Mouse (Mus musculus): ENCODE results near the gene Pip4k2b. TPM values are rescaled to one million over a fixed set of nuclear protein-coding genes. Genes with fewer than 3 reads are reported as not detected.
"Not testable (repeated sequence)": the region's sequence is repeated elsewhere in the genome, so short reads cannot be mapped to it uniquely, and the experiment has no call there.

Gene Pip4k2b
- polyA plus RNA-seq, 1 experiment, result not detected

DNA sequence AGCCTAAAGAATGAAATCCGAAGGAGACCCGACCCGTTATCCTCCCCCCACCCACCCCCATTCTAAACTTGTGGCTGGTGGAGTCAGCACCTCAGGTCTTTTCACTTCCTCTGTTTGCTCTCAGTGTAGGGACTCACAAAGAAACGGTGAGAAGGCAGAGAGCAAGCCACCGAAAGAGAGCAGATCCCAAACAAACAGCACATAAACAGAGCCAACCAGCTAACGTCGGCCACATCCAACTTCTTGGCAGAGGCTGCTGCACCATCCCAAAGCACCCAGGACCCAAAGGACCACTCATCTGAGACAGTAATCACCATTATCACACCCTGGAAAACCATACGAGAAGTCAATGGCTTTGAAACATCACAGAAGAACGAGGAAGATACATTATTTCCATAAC lies 1.1 kb downstream of the Pip4k2b start:
- H3K27ac ChIP-seq (ENCODE audit: insufficient read depth, low read depth, low read length), result peak overlapping the region; percentile 18; the same call in 1 of the 2 replicates
- peak overlapping the region; percentile 89 for H3K4me3 ChIP-seq (ENCODE audit: insufficient read depth, low read depth, low read length)
- H3K4me1 ChIP-seq (ENCODE audit: control insufficient read depth, insufficient read depth, low read length), result peaks cover 25% of the 10 kb centered on the region
- TF ChIP-seq CTCF (IDR thresholded peaks at IDR 0.05; ENCODE audit: insufficient read depth, low read depth, low read length), result no peak
- no peak for TF ChIP-seq POLR2A (IDR thresholded peaks at IDR 0.05; ENCODE audit: insufficient read depth, low read depth, low read length)
- WGBS, result 7% methylated on average over 9 of the region's 9 CpGs

DNA sequence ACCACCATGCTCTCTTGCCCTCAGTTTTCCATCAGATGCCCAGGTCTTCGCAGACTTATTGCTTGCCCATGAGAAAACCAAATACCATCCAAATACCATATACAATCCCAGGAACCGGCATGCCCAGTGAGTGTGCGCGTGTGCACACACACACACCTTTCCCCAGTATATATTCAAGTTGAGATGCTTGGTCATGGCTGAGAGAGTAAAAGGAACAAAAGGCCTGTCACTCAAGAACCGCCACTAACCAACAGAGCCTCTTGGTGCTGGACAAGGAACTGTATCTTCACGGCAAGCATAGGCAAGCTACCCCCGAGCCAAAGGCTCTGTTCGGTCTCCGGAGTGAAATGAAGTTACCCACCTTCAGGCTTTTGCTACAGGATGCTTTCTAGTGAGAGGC lies 1.9 kb downstream of the Pip4k2b start:
- TF ChIP-seq POLR2A (IDR thresholded peaks at IDR 0.05; ENCODE audit: insufficient read depth, low read depth, low read length), result no peak
- TF ChIP-seq CTCF (IDR thresholded peaks at IDR 0.05; ENCODE audit: insufficient read depth, low read depth, low read length), result no peak

DNA sequence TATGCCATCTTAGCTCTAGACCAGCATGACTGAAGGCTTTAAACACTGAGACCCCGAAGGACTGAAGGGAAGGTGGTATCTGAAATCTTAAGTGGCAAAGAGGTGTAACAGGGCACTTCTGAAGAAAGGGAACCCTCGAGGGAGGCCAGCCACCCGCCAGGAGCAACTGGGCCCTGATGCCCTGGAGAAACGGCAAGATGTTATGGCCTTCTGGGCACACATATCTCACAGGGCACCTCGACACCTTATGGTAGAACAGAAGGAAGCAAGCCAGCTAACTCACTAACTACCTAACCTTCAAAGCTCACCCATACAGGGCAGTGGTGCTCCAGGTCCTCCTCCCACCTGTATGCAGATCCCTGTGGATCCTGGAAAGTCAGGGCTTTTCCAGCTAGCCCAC lies 2.3 kb downstream of the Pip4k2b start:
- 91% methylated on average over 5 of the region's 5 CpGs for WGBS
- no peak overlapping the region for H3K4me3 ChIP-seq (ENCODE audit: insufficient read depth, low read depth, low read length)
- H3K27ac ChIP-seq (ENCODE audit: insufficient read depth, low read depth, low read length), result no peak overlapping the region
- peaks cover 28% of the 10 kb centered on the region for H3K4me1 ChIP-seq (ENCODE audit: control insufficient read depth, insufficient read depth, low read length)
- no peak for TF ChIP-seq CTCF (IDR thresholded peaks at IDR 0.05; ENCODE audit: insufficient read depth, low read depth, low read length)
- TF ChIP-seq POLR2A (IDR thresholded peaks at IDR 0.05; ENCODE audit: insufficient read depth, low read depth, low read length), result no peak

More for the DNA sequence above, 1.9 kb downstream of the Pip4k2b start:
- H3K4me3 ChIP-seq (ENCODE audit: insufficient read depth, low read depth, low read length), result peak overlapping the region; percentile 19; the same call in 1 of the 2 replicates
- peaks cover 28% of the 10 kb centered on the region for H3K4me1 ChIP-seq (ENCODE audit: control insufficient read depth, insufficient read depth, low read length)
- H3K27ac ChIP-seq (ENCODE audit: insufficient read depth, low read depth, low read length), result no peak overlapping the region
- WGBS, result 66% methylated on average over 9 of the region's 9 CpGs

DNA sequence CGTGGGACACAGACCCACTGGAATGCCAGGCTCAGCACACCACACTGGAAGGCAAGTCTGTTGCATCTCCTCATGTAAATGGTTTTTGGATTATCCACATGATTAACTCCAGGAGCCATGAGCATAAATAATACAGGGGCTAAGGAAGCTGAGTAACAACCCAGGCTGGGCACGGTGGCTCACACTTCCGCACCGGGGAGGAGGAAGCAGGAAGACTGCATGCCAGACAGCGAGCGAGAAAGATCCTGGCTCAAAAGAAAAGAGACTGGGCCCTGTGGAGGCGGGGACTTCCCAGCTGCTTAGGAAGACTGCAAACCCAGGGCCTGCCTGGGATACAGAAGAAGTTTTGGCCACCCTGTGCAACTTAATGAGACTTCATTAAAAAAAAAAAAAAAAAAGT lies 4.3 kb downstream of the Pip4k2b start:
- H3K4me3 ChIP-seq (ENCODE audit: insufficient read depth, low read depth, low read length), result no peak overlapping the region
- WGBS, result 26% methylated on average over 7 of the region's 7 CpGs
- TF ChIP-seq CTCF (IDR thresholded peaks at IDR 0.05; ENCODE audit: insufficient read depth, low read depth, low read length) (no peak), POLR2A (IDR thresholded peaks at IDR 0.05; ENCODE audit: insufficient read depth, low read depth, low read length) (no peak)
- H3K27ac ChIP-seq (ENCODE audit: insufficient read depth, low read depth, low read length), result no peak overlapping the region
- peaks cover 32% of the 10 kb centered on the region for H3K4me1 ChIP-seq (ENCODE audit: control insufficient read depth, insufficient read depth, low read length)

DNA sequence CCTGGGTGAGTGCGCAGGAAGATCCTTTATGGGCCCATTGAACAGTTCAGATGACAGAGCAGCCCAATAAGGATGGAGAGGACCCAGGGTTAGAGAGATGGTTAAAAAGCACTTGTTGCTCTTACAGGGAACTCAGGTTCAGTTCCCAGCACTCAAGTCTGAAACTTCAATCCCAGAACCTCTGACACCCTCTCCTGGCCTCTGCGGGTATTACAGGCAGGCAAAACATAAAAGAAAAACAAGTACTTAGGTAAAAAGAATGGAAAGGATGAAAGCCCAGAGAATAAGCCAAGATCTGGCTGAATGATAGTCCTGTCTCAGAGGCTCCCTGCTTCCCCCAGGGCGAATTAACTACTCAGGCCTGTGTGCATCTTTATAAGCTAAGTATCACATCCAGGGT lies 5.3 kb downstream of the Pip4k2b start:
- no peak for TF ChIP-seq CTCF (IDR thresholded peaks at IDR 0.05; ENCODE audit: insufficient read depth, low read depth, low read length)
- no peak for TF ChIP-seq POLR2A (IDR thresholded peaks at IDR 0.05; ENCODE audit: insufficient read depth, low read depth, low read length)
- H3K27ac ChIP-seq (ENCODE audit: insufficient read depth, low read depth, low read length), result no peak overlapping the region
- H3K4me1 ChIP-seq (ENCODE audit: control insufficient read depth, insufficient read depth, low read length), result peaks cover 35% of the 10 kb centered on the region
- no peak overlapping the region for H3K4me3 ChIP-seq (ENCODE audit: insufficient read depth, low read depth, low read length)
- 94% methylated on average over 3 of the region's 3 CpGs for WGBS

DNA sequence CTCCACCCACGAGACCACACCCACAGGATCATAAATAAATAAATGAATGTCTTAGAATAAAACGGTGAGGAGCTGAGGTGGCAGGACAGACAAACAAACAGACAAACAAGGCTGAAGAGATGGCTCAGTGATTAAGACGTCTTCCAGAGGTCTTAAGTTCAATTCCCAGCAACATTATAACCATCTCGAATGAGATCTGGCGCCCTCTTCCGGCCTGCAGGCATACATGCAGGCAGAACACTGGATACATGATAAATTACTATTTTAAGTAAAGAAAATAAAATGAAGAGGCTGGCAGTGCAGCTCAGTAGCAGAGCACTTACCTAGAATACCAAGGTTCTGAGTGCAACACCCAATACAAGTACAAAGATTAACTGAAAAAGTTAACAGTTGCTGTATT lies 5.8 kb downstream of the Pip4k2b start:
- H3K27ac ChIP-seq (ENCODE audit: insufficient read depth, low read depth, low read length), result no peak overlapping the region
- H3K4me3 ChIP-seq (ENCODE audit: insufficient read depth, low read depth, low read length), result no peak overlapping the region
- H3K4me1 ChIP-seq (ENCODE audit: control insufficient read depth, insufficient read depth, low read length), result peaks cover 37% of the 10 kb centered on the region
- no peak for TF ChIP-seq CTCF (IDR thresholded peaks at IDR 0.05; ENCODE audit: insufficient read depth, low read depth, low read length)
- no peak for TF ChIP-seq POLR2A (IDR thresholded peaks at IDR 0.05; ENCODE audit: insufficient read depth, low read depth, low read length)
- WGBS, result 65% methylated on average over 6 of the region's 6 CpGs

DNA sequence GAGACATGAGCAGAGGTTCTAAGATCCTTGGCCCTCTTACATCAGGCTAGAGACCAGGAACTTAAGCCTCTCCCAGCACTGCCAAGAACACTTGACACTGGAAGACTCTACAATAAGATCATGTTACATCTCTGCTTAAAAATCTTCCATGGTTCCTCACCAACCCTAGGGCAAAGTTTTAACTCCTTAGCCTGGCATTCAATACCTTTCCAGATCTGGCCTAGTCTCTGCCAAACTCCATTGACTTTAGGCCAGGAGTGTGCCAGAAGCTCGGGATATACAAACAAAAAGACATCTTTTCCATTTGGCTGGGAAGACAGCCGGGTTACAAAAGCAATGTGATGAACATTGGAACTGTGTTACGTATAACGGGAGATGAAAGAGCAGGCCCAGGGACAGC lies 6.9 kb downstream of the Pip4k2b start:
- Histone ChIP-seq H3K4me1 (ENCODE audit: control insufficient read depth, insufficient read depth, low read length) (peaks cover 30% of the 10 kb centered on the region), H3K4me3 (ENCODE audit: insufficient read depth, low read depth, low read length) (no peak overlapping the region), H3K27ac (ENCODE audit: insufficient read depth, low read depth, low read length) (no peak overlapping the region)
- TF ChIP-seq POLR2A (IDR thresholded peaks at IDR 0.05; ENCODE audit: insufficient read depth, low read depth, low read length), result no peak
- no peak for TF ChIP-seq CTCF (IDR thresholded peaks at IDR 0.05; ENCODE audit: insufficient read depth, low read depth, low read length)
- WGBS, result 41% methylated on average over 4 of the region's 4 CpGs

DNA sequence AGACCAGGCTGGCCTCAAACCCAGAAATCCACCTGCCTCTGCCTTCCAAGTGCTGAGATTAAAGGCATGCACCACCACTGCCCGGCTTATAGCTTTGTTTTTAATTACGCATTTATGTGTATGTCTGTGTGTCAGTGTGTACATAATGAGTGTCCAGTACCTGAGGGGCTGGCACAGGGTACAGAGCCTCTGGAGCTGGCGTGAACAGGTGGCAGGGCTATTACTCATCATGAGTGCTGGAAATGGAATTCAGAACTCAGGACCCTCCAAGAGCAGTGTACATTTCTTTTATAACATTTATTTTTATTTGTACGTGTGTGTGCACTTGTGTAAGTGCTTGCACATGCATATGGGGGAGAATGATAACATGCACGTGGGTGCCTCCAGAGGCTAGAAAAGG lies 7.9 kb downstream of the Pip4k2b start:
- H3K4me3 ChIP-seq (ENCODE audit: insufficient read depth, low read depth, low read length), result no peak overlapping the region
- H3K4me1 ChIP-seq (ENCODE audit: control insufficient read depth, insufficient read depth, low read length), result peaks cover 24% of the 10 kb centered on the region
- 89% methylated on average over 5 of the region's 5 CpGs for WGBS
- no peak overlapping the region for H3K27ac ChIP-seq (ENCODE audit: insufficient read depth, low read depth, low read length)
- TF ChIP-seq CTCF (IDR thresholded peaks at IDR 0.05; ENCODE audit: insufficient read depth, low read depth, low read length), result no peak
- no peak for TF ChIP-seq POLR2A (IDR thresholded peaks at IDR 0.05; ENCODE audit: insufficient read depth, low read depth, low read length)

DNA sequence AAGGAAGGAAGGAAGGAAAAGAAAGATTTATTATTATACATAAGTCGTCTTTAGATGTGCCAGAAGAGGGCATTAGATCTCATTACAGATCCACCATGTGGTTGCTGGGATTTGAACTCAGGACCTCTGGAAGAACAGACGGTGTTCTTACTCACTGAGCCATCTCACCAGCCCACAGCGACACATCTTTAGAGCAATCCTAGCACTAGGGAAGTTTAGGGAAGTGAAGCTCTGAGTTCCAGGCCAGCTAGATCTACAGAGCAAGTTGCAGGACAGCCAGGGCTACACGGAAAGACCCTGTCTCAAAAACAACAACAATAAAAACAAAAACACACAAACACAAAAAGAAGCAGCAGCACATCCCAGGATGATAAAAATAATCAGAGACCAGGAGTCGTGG lies 9.7 kb downstream of the Pip4k2b start:
- WGBS, result 92% methylated on average over 5 of the region's 5 CpGs
- H3K4me3 ChIP-seq (ENCODE audit: insufficient read depth, low read depth, low read length); H3K27ac ChIP-seq (ENCODE audit: insufficient read depth, low read depth, low read length): not testable (repeated sequence)
- peaks cover 15% of the 10 kb centered on the region for H3K4me1 ChIP-seq (ENCODE audit: control insufficient read depth, insufficient read depth, low read length)

DNA sequence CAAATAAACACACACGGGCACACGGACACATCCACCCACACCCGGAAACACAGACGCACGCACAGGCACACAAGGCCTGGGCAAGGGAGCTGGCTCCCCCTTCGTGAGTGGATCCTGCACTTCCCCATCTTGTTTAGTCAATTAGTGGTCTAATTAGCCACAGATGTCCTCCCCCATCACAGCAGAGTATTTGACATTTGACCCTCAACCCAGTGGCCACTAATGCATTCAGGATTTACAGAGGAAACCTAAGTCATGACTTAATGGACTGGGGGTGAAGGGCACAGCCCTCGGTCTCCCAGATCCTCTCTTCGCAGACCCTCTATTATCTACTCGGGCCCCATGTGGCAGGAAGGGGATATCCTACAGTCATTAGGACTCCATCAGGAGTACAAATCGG lies 10.8 kb downstream of the Pip4k2b start:
- WGBS, result 31% methylated on average over 10 of the region's 10 CpGs
- Histone ChIP-seq H3K4me1 (ENCODE audit: control insufficient read depth, insufficient read depth, low read length) (peaks cover 21% of the 10 kb centered on the region), H3K27ac (ENCODE audit: insufficient read depth, low read depth, low read length) (no peak overlapping the region), H3K4me3 (ENCODE audit: insufficient read depth, low read depth, low read length) (no peak overlapping the region)
- TF ChIP-seq POLR2A (IDR thresholded peaks at IDR 0.05; ENCODE audit: insufficient read depth, low read depth, low read length), result no peak
- no peak for TF ChIP-seq CTCF (IDR thresholded peaks at IDR 0.05; ENCODE audit: insufficient read depth, low read depth, low read length)

Data from olfactory bulb, adult 2 months (tissue).